Mouse (Mus musculus) lung, embryonic 16.5 days (tissue): ENCODE data around the gene Syt1. TPM values are rescaled to one million over a fixed set of nuclear protein-coding genes. Genes with fewer than 3 reads are reported as not detected.
A peak's percentile ranks its signal among the peaks of the same experiment; 100 is the strongest.

Experiments
- ATAC-seq: fragments of 200-750 bp; cut with Nextera tagmentation; 2 replicates; pipeline ENCODE4 v1.8.0; 2017; ENCODE audit warnings: low read depth, mild to moderate bottlenecking, moderate library complexity
- H3K27ac ChIP-seq: fragments of 300-500 bp; sonication (generic); 2 replicates; pipeline ENCODE4 v1.5.1; 2014; ENCODE audit warnings: mild to moderate bottlenecking, control low read depth, low read length
- H3K27me3 ChIP-seq: fragments of 300-500 bp; sonication (generic); 2 replicates; pipeline ENCODE4 v1.6.1; 2014; ENCODE audit warnings: low read depth, low read length, mixed read lengths; ENCODE audit not compliant: control insufficient read depth, insufficient read depth
- H3K36me3 ChIP-seq: fragments of 300-500 bp; sonication (generic); 2 replicates; pipeline ENCODE4 v1.6.1; 2014; ENCODE audit warnings: low read length; ENCODE audit not compliant: control insufficient read depth, insufficient read depth
- H3K4me1 ChIP-seq: fragments of 300-500 bp; sonication (generic); replicated peaks from 2 replicates; pipeline ENCODE4 v1.6.1; 2014; ENCODE audit warnings: low read length, mixed read lengths; ENCODE audit not compliant: control insufficient read depth, insufficient read depth
- H3K4me2 ChIP-seq: fragments of 300-500 bp; sonication (generic); 2 replicates; pipeline ENCODE4 v1.6.1; 2014; ENCODE audit warnings: low read depth, low read length, control low read depth
- H3K4me3 ChIP-seq: fragments of 300-500 bp; sonication (generic); 2 replicates; pipeline ENCODE4 v1.5.1; 2014; ENCODE audit warnings: mild to moderate bottlenecking, low read length, control low read depth
- H3K9ac ChIP-seq: fragments of 300-500 bp; sonication (generic); 2 replicates; pipeline ENCODE4 v1.6.1; 2014; ENCODE audit warnings: low read length, control low read depth
- H3K9me3 ChIP-seq: fragments of 300-500 bp; sonication (generic); 2 replicates; pipeline ENCODE4 v1.6.1; 2016; ENCODE audit warnings: low read length; ENCODE audit not compliant: control insufficient read depth
- WGBS: fragments of 180-500 bp; shearing (Covaris S2); extraction: QIAGEN DNeasy Blood & Tissue Kit; methylation state at CpG from one replicate; pipeline ENCODE4 v1.1.7; 2014; 5-methylcytosine and 5-hydroxymethylcytosine counted together
- polyA plus RNA-seq: library from polyadenylated mRNA; unstranded; fragments of >200 nt; fragmentation: Nextera tagmentation; extraction: Ambion mirVana; gene quantifications from 2 replicates; pipeline ENCODE4 v1.2.1, GENCODE M21; 2015

Gene Syt1
- polyA plus RNA-seq, 1 experiment from 2014 or later = 0.83 TPM

DNA sequence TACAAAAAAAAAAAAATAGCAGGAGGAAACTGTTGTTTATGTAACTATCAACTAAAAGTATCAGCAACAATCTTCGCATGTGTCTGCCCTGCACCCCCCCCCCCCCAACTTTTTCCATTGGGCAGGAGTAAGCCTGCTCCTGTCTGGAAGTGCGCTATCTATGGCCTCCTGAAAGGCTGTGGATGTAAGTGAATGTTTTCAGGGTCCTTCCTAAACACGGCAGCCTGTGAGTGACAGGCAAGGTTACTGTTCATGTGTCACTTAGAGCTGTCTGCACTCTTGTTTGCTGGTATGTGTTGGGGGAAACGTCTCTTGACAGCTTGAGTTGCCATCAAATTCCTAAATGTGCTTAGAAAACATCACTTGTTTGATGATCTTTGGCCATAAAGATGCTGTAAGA lies 387.8 kb downstream of the Syt1 start:
- Histone ChIP-seq H3K9me3 (no peaks in the 10 kb centered on the region), H3K4me3 (no peak overlapping the region), H3K4me2 (no peak overlapping the region), H3K27me3 (no peaks in the 10 kb centered on the region), H3K36me3 (no peaks in the 10 kb centered on the region), H3K4me1 (no peaks in the 10 kb centered on the region), H3K27ac (no peak overlapping the region), H3K9ac (no peak overlapping the region)
- 32% methylated on average over 4 of the region's 4 CpGs for WGBS
- no peak for ATAC-seq

DNA sequence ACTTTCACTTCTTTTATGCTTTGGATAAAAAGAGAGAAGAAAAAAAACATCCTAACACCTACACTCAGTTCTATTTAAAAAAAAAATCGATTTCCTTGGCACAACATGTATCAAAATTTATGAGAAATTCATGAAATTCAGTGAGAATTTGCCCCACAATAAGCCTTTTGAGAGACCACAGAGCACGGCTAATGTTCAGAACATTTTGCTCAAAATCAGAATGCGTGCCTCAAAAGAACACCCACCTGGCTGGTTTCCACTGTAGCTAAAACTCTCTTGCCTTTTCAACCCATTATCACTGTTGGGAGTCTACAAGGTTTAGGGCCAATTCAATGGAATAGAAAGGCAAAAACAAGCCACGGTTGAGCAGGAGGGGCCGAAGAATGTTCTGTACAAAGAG lies 390.9 kb downstream of the Syt1 start:
- no peak for ATAC-seq
- no peaks in the 10 kb centered on the region for H3K36me3 ChIP-seq
- no peaks in the 10 kb centered on the region for H3K4me1 ChIP-seq
- H3K27ac ChIP-seq = no peak overlapping the region
- no peaks in the 10 kb centered on the region for H3K9me3 ChIP-seq
- no peak overlapping the region for H3K4me2 ChIP-seq
- H3K4me3 ChIP-seq = no peak overlapping the region
- H3K27me3 ChIP-seq = no peaks in the 10 kb centered on the region
- H3K9ac ChIP-seq = no peak overlapping the region
- WGBS = 85% methylated on average over 5 of the region's 5 CpGs

- Histone ChIP-seq H3K4me1 (no peaks in the 10 kb centered on the region), H3K4me3 (no peak overlapping the region), H3K9ac (no peak overlapping the region), H3K36me3 (no peaks in the 10 kb centered on the region), H3K27me3 (no peaks in the 10 kb centered on the region), H3K4me2 (no peak overlapping the region), H3K27ac (no peak overlapping the region), H3K9me3 (no peaks in the 10 kb centered on the region)
- ATAC-seq = no peak
- 83% methylated on average over 5 of the region's 5 CpGs for WGBS
Measured at GRCm38 (mm10) chr10:108619217-108619616, 391.6 kb downstream of the Syt1 start.

DNA sequence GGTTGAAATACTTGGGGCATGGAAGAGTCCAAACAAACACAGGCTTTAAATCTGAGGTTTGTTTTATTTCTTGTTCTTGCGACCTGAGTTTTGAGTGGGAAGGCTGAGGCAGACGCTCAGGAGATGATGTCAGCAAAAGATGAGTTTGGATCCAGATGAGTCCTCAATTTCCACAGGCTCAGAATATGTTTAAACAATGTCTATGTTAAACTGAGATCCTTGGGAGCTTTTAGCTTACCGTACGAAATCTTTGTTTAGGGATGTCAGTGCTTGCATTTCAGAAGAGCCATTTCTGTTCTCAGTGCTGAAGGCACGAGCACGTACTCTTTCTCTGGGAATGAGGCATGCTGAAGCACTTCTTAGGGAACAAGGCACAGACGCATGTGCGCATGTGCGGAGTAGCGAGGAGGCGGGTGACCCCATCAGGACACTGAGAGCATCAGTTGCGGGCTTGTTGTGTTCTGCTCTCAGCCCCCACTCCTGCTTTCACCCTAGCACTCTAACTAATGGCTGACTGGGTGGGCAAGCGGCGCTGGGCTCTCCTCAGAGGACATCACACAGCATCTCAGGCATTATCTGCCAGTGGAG lies 400.6 kb downstream of the Syt1 start:
- Histone ChIP-seq H3K9ac (no peak overlapping the region), H3K4me2 (no peak overlapping the region), H3K9me3 (no peaks in the 10 kb centered on the region), H3K4me3 (no peak overlapping the region), H3K4me1 (no peaks in the 10 kb centered on the region), H3K36me3 (no peaks in the 10 kb centered on the region), H3K27ac (no peak overlapping the region), H3K27me3 (no peaks in the 10 kb centered on the region)
- ATAC-seq = no peak
- WGBS = 66% methylated on average over 14 of the region's 14 CpGs

GRCm38 (mm10) chr10:108601672-108602412 lies 408.9 kb downstream of the Syt1 start:
- no peak for ATAC-seq

GRCm38 (mm10) chr10:108600693-108601092 lies 410.1 kb downstream of the Syt1 start:
- no peaks in the 10 kb centered on the region for H3K4me1 ChIP-seq
- no peaks in the 10 kb centered on the region for H3K36me3 ChIP-seq
- no peak overlapping the region for H3K4me2 ChIP-seq
- H3K27me3 ChIP-seq = no peaks in the 10 kb centered on the region
- 83% methylated on average over 9 of the region's 9 CpGs for WGBS
- ATAC-seq = no peak
- no peak overlapping the region for H3K4me3 ChIP-seq
- H3K9me3 ChIP-seq = peaks cover 6% of the 10 kb centered on the region
- H3K27ac ChIP-seq = no peak overlapping the region
- H3K9ac ChIP-seq = no peak overlapping the region

More at GRCm38 (mm10) chr10:108601672-108602412, 408.9 kb downstream of the Syt1 start:
- Histone ChIP-seq H3K27ac (no peak overlapping the region), H3K9ac (no peak overlapping the region), H3K4me1 (no peaks in the 10 kb centered on the region), H3K9me3 (peaks cover 6% of the 10 kb centered on the region), H3K4me2 (no peak overlapping the region), H3K4me3 (no peak overlapping the region), H3K27me3 (no peaks in the 10 kb centered on the region), H3K36me3 (no peaks in the 10 kb centered on the region)
- WGBS = 38% methylated on average over 8 of the region's 8 CpGs

GRCm38 (mm10) chr10:108597385-108597784 lies 413.4 kb downstream of the Syt1 start:
- Histone ChIP-seq H3K4me3 (no peak overlapping the region), H3K27me3 (no peaks in the 10 kb centered on the region), H3K4me1 (no peaks in the 10 kb centered on the region), H3K9ac (no peak overlapping the region), H3K36me3 (no peaks in the 10 kb centered on the region), H3K4me2 (no peak overlapping the region), H3K27ac (no peak overlapping the region), H3K9me3 (peaks cover 6% of the 10 kb centered on the region)
- 80% methylated on average over 1 of the region's 1 CpGs for WGBS
- no peak for ATAC-seq

DNA sequence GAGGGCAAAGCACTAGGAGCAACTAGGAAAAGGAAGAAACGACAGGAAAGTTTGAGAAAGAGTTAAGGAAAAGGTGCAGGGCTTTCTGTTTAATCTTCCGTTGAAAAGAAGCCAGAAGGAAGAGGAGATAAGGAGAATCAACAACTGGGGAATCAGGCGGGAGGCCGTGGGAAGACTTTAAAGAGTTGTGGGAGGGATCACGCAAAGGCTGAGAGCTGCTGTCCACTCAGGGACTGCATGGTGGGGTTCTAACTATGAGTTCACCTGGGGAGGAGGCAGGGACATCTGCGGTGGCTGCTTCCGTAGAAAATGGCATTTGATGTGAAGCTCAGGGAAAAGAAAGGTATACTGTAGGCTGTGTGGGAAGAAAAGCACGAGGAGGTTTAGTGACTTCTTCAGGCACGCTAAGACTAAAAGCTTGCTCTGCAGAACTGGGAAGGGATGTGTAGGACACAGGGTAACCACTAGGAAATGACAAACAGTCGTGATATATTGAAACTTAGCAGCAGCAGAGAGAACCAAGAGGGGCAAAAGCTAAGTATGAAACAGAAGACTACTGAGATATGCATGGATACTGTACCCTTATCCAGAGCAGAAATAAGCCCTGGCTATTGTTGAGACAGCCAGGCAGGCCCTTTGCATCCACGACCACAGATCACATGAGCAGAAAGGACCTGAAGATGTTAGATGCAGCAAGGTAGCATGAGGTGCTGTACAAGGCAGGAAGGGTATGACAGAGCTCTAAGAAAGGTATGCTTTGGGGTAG lies 414.4 kb downstream of the Syt1 start:
- H3K4me3 ChIP-seq = no peak overlapping the region
- no peak overlapping the region for H3K27ac ChIP-seq
- no peak overlapping the region for H3K9ac ChIP-seq
- peak overlapping the region; percentile 42 for H3K4me2 ChIP-seq
- H3K9me3 ChIP-seq = peaks cover 6% of the 10 kb centered on the region
- no peaks in the 10 kb centered on the region for H3K4me1 ChIP-seq
- H3K36me3 ChIP-seq = no peaks in the 10 kb centered on the region
- WGBS = 20% methylated on average over 11 of the region's 11 CpGs
- no peak for ATAC-seq
- H3K27me3 ChIP-seq = no peaks in the 10 kb centered on the region

DNA sequence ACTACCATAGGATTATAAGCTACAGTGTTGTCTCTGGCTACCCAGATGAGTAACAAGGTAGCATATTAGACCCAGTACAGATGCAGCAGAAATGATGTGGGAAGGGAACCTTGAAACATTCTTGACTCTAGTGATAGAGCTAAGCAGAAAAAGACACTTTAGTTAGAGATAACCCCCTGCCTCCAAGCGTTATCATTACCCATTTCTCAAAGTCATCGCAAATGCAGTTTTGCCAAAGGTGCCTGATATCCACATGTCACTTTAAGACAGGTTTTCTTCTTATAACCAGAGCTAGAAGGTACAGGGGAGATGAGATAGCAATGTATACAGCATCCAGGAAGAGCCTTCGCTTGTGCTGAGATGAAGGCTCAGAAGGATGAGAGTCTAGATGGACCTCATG lies 421.4 kb downstream of the Syt1 start:
- Histone ChIP-seq H3K27ac (no peak overlapping the region), H3K4me2 (no peak overlapping the region), H3K9ac (no peak overlapping the region), H3K4me3 (no peak overlapping the region), H3K4me1 (no peaks in the 10 kb centered on the region), H3K9me3 (no peaks in the 10 kb centered on the region), H3K36me3 (no peaks in the 10 kb centered on the region), H3K27me3 (no peaks in the 10 kb centered on the region)
- no peak for ATAC-seq
- WGBS = 74% methylated on average over 3 of the region's 3 CpGs
